Mouse (Mus musculus) CH12.LX (cell line): ENCODE results near the gene Csf1. TPM values are rescaled to one million over a fixed set of nuclear protein-coding genes. Genes with fewer than 3 reads are reported as not detected.

Source experiments
- DNase-seq: peaks from one replicate; pipeline ENCODE4 v3.0.0-alpha.2; 2013; ENCODE audit errors: extremely low read depth
- H3K27ac ChIP-seq: 2 replicates; pipeline ENCODE4 v1.5.1; 2012; ENCODE audit warnings: low read depth, mild to moderate bottlenecking, control low read depth, moderate library complexity; ENCODE audit not compliant: insufficient read depth
- H3K27me3 ChIP-seq: replicated peaks from 2 replicates; pipeline ENCODE3; 2012; ENCODE audit warnings: inconsistent platforms
- H3K36me3 ChIP-seq, 2 experiments: replicated peaks in 1 of 2; 2 replicates each; pipeline versions ENCODE3 to v1.6.1; 2012; ENCODE audit warnings: inconsistent platforms in 1 of 2, low read length in 1 of 2, mild to moderate bottlenecking in 1 of 2, mixed read lengths in 1 of 2, moderate library complexity in 1 of 2; ENCODE audit not compliant: control insufficient read depth in 1 of 2, insufficient read depth in 1 of 2
- H3K4me1 ChIP-seq, 2 experiments: 2 replicates each; pipeline ENCODE4 v1.6.1; 2012; ENCODE audit warnings: inconsistent platforms in 1 of 2, moderate library complexity in 1 of 2; ENCODE audit not compliant: insufficient read depth in 2 of 2, control insufficient read depth in 1 of 2
- H3K4me2 ChIP-seq: 2 replicates; pipeline ENCODE4 v1.6.1; 2012; ENCODE audit warnings: low read depth, mild to moderate bottlenecking, control low read depth; ENCODE audit not compliant: poor library complexity, insufficient read depth, severe bottlenecking
- H3K4me3 ChIP-seq, 3 experiments: fragments of 150-350 bp in 1 of 3; sonication (generic) in 1 of 3; replicated peaks in 1 of 3; 2 replicates each; pipeline versions ENCODE3 to v1.5.1; 2011 to 2012; ENCODE audit warnings: low read depth in 2 of 3, low read length in 2 of 3, mild to moderate bottlenecking in 2 of 3, moderate library complexity in 2 of 3, control low read depth in 1 of 3, improper control_type of control experiment in 1 of 3, inconsistent platforms in 1 of 3, mixed read lengths in 1 of 3; ENCODE audit not compliant: poor library complexity in 1 of 3
- H3K79me2 ChIP-seq: replicated peaks from 2 replicates; pipeline ENCODE4 v1.6.1; 2012; ENCODE audit warnings: mild to moderate bottlenecking, moderate library complexity; ENCODE audit not compliant: control insufficient read depth, poor library complexity, insufficient read depth, severe bottlenecking; ENCODE audit errors: extremely low read depth
- H3K9ac ChIP-seq: 2 replicates; pipeline ENCODE4 v1.6.1; 2012; ENCODE audit warnings: low read depth, mild to moderate bottlenecking, control low read depth, moderate library complexity; ENCODE audit not compliant: insufficient read depth
- H3K9me3 ChIP-seq: replicated peaks from 2 replicates; pipeline ENCODE3; 2012; ENCODE audit warnings: low read length, inconsistent platforms, mixed read lengths
- BHLHE40 ChIP-seq: IDR thresholded peaks from 2 replicates; pipeline ENCODE4 v1.6.1; 2011; ENCODE audit warnings: mild to moderate bottlenecking, low read depth, low read length, improper control_type of control experiment
- CHD1 ChIP-seq: IDR thresholded peaks from 2 replicates; pipeline ENCODE4 v1.6.1; 2012; ENCODE audit warnings: low read depth, low read length, improper control_type of control experiment, inconsistent platforms
- CHD2 ChIP-seq: IDR thresholded peaks from 2 replicates; pipeline ENCODE4 v1.6.1; 2011; ENCODE audit warnings: low read length, improper control_type of control experiment
- CTCF ChIP-seq, 2 experiments: IDR thresholded peaks in 1 of 2; conservative IDR thresholded peaks in 1 of 2; 2 replicates each; pipeline ENCODE4 v1.5.1; 2011 to 2012; ENCODE audit warnings: low read depth in 2 of 2, low read length in 2 of 2, improper control_type of control experiment in 1 of 2, inconsistent platforms in 1 of 2, mild to moderate bottlenecking in 1 of 2, moderate library complexity in 1 of 2
- GABPA ChIP-seq: IDR thresholded peaks from 2 replicates; pipeline ENCODE4 v1.6.1; 2012; ENCODE audit warnings: low read depth, low read length, improper control_type of control experiment, inconsistent platforms; ENCODE audit not compliant: insufficient replicate concordance
- IRF4 ChIP-seq: IDR thresholded peaks from 2 replicates; pipeline ENCODE4 v1.6.1; 2014; ENCODE audit warnings: low read depth, mild to moderate bottlenecking, inconsistent platforms, low read length, improper control_type of control experiment
- JUND ChIP-seq: conservative IDR thresholded peaks from 2 replicates; pipeline ENCODE4 v1.6.1; 2011; ENCODE audit warnings: low read depth, low read length, improper control_type of control experiment
- KAT2A ChIP-seq: IDR thresholded peaks from 2 replicates; pipeline ENCODE4 v1.6.1; 2012; ENCODE audit warnings: low read length, improper control_type of control experiment, inconsistent platforms; ENCODE audit not compliant: insufficient replicate concordance
- MAFK ChIP-seq: IDR thresholded peaks from 2 replicates; pipeline ENCODE4 v1.6.1; 2011; ENCODE audit warnings: low read length, improper control_type of control experiment; ENCODE audit not compliant: insufficient replicate concordance
- MAX ChIP-seq: IDR thresholded peaks from 2 replicates; pipeline ENCODE4 v1.6.1; 2011; ENCODE audit warnings: low read length, improper control_type of control experiment
- MAZ ChIP-seq: IDR thresholded peaks from 2 replicates; pipeline ENCODE4 v1.6.1; 2012; ENCODE audit warnings: low read depth, mild to moderate bottlenecking, inconsistent platforms, low read length, improper control_type of control experiment, moderate library complexity
- NRF1 ChIP-seq: IDR thresholded peaks from 2 replicates; pipeline ENCODE4 v1.6.1; 2014; ENCODE audit warnings: low read depth, mild to moderate bottlenecking, inconsistent platforms, low read length, improper control_type of control experiment, moderate library complexity
- PAX5 ChIP-seq: IDR thresholded peaks from 2 replicates; pipeline ENCODE4 v1.6.1; 2012; ENCODE audit warnings: low read length, inconsistent platforms, mixed read lengths
- POLR2AphosphoS2 ChIP-seq: IDR thresholded peaks from 2 replicates; pipeline ENCODE4 v1.6.1; 2011; ENCODE audit warnings: low read depth, low read length, improper control_type of control experiment
- SIN3A ChIP-seq: IDR thresholded peaks from 2 replicates; pipeline ENCODE4 v1.6.1; 2012; ENCODE audit warnings: low read length, improper control_type of control experiment, inconsistent platforms
- TCF12 ChIP-seq: IDR thresholded peaks from 2 replicates; pipeline ENCODE4 v1.6.1; 2014; ENCODE audit warnings: low read depth, mild to moderate bottlenecking, inconsistent platforms, low read length, improper control_type of control experiment
- USF1 ChIP-seq: IDR thresholded peaks from 2 replicates; pipeline ENCODE4 v1.6.1; 2014; ENCODE audit warnings: low read depth, mild to moderate bottlenecking, inconsistent platforms, low read length, improper control_type of control experiment
- USF2 ChIP-seq: conservative IDR thresholded peaks from 2 replicates; pipeline ENCODE4 v1.6.1; 2011; ENCODE audit warnings: low read depth, low read length, improper control_type of control experiment
- ZC3H11A ChIP-seq: IDR thresholded peaks from 2 replicates; pipeline ENCODE4 v1.6.1; 2012; ENCODE audit warnings: low read depth, mild to moderate bottlenecking, inconsistent platforms, low read length, improper control_type of control experiment
- ZKSCAN1 ChIP-seq: IDR thresholded peaks from 2 replicates; pipeline ENCODE4 v1.6.1; 2012; ENCODE audit warnings: low read depth, inconsistent platforms, low read length, improper control_type of control experiment, borderline replicate concordance
- ZNF384 ChIP-seq: IDR thresholded peaks from 2 replicates; pipeline ENCODE4 v1.6.1; 2012; ENCODE audit warnings: low read depth, low read length, improper control_type of control experiment, inconsistent platforms
- dilution Hi-C: fragments of 300-500 bp; cut with MboI; formaldehyde crosslinking; loops from 2 replicates; pipeline ENCODE4 v1.14.3; 2020; ENCODE audit warnings: low sequenced_read_pairs; ENCODE audit not compliant: extremely low pct_unique_long_range_greater_than_20kb, extremely low pct_ligation_motif_present
- in situ Hi-C: fragments of 300-500 bp; cut with MboI; formaldehyde crosslinking; loops from 3 replicates; pipeline ENCODE4 v1.14.3; 2019; ENCODE audit warnings: low sequenced_read_pairs, low pct_ligation_motif_present, low pct_unique_long_range_greater_than_20kb, mixed read lengths
- polyA plus RNA-seq: library from polyadenylated mRNA; unstranded; fragments of >175 nt; gene quantifications from 2 replicates; pipeline ENCODE4 v1.2.1, GENCODE M21; 2012; ENCODE audit warnings: low read depth; ENCODE audit not compliant: insufficient read length
- total RNA-seq, 2 experiments: library from RNA; depleted of rRNA; stranded (reverse); fragments of 300-350 nt in 1 of 2; fragments of >200 nt in 1 of 2; gene quantifications; 2 replicates each; pipeline ENCODE4 v1.2.3; 2012 to 2014

Gene Csf1
- total and polyA plus RNA-seq, 3 experiments, result 2.5 to 17.4 (median 2.9) TPM

- Histone ChIP-seq H3K36me3 (peaks cover 0 to 68% of the 10 kb centered on the region in 2 experiments), H3K4me2 (no peak overlapping the region), H3K79me2 (no peaks in the 10 kb centered on the region), H3K27me3 (no peaks in the 10 kb centered on the region), H3K4me3 (no peak overlapping the region), H3K4me1 (peaks cover 6 to 20% of the 10 kb centered on the region in 2 experiments; a peak in 3 of 4 replicates), H3K9ac (no peak overlapping the region), H3K9me3 (no peaks in the 10 kb centered on the region), H3K27ac (no peak overlapping the region)
- dilution Hi-C loops, result no loop called here
- TF ChIP-seq ZC3H11A, result no peak
- no peak for TF ChIP-seq PAX5
- TF ChIP-seq CTCF (conservative IDR thresholded peaks at IDR 0.05 in 1 of 2, IDR thresholded peaks at IDR 0.05 in 1 of 2; ENCODE audit: low read depth in 2 of 2, low read length in 2 of 2), result no peak
- no peak for TF ChIP-seq SIN3A
- no peak for TF ChIP-seq USF1
- no peak for TF ChIP-seq CHD1
- no peak for TF ChIP-seq IRF4
- no peak for TF ChIP-seq MAZ
- no peak for TF ChIP-seq ZKSCAN1
- no peak for TF ChIP-seq GABPA
- TF ChIP-seq BHLHE40, result no peak
- no peak for TF ChIP-seq NRF1
- TF ChIP-seq TCF12, result no peak
- no peak for TF ChIP-seq MAX
- no peak for TF ChIP-seq ZNF384
- no peak for TF ChIP-seq MAFK
- no peak for TF ChIP-seq JUND
- TF ChIP-seq USF2, result no peak
- TF ChIP-seq KAT2A, result no peak
- in situ Hi-C loops, result no loop called here
- DNase-seq, result no peak
Observed at GRCm38 (mm10) chr3:107743650-107744049, 16.6 kb downstream of the Csf1 start.

- H3K9me3 ChIP-seq, result no peaks in the 10 kb centered on the region
- dilution Hi-C loops (no loop called here), in situ Hi-C loops (no loop called here)
- H3K9ac ChIP-seq, result no peak overlapping the region
- H3K36me3 ChIP-seq, result peaks cover 0 to 63% of the 10 kb centered on the region in 2 experiments
- peaks cover 6 to 20% of the 10 kb centered on the region in 2 experiments; a peak in 3 of 4 replicates for H3K4me1 ChIP-seq
- no peak overlapping the region for H3K4me2 ChIP-seq
- no peaks in the 10 kb centered on the region for H3K27me3 ChIP-seq
- TF ChIP-seq POLR2AphosphoS2 (no peak), PAX5 (no peak), MAFK (no peak), CHD2 (no peak), TCF12 (no peak), MAZ (no peak), JUND (no peak)
- no peak overlapping the region for H3K4me3 ChIP-seq
- no peak for DNase-seq
- no peaks in the 10 kb centered on the region for H3K79me2 ChIP-seq
- H3K27ac ChIP-seq, result no peak overlapping the region
Observed at GRCm38 (mm10) chr3:107743107-107743506, 17.2 kb downstream of the Csf1 start.
